Mouse (Mus musculus) MEL-GATA-1-ER (cell line): Measurements from ENCODE around the gene Krt83.
"Not testable (repeated sequence)": the region's sequence is repeated elsewhere in the genome, so short reads cannot be mapped to it uniquely, and the experiment has no call there.

Experiments used
- DNase-seq: peaks from one replicate; pipeline ENCODE4 v3.0.0-alpha.2; 2012; ENCODE audit warnings: low read depth; ENCODE audit errors: extremely low read depth

The Krt83 gene

GRCm38 (mm10) chr15:101491431-101491830, at the start of gene Krt83:
Gene Krt83 (minus strand): TSS chr15:101491512.
- no peak for DNase-seq

- DNase-seq: no peak
These were observed 47.2 kb upstream of the Krt83 start for GRCm38 (mm10) chr15:101538580-101538900.

- no peak for DNase-seq
These were observed 46.7 kb upstream of the Krt83 start for GRCm38 (mm10) chr15:101537864-101538579.

GRCm38 (mm10) chr15:101536054-101536850, 44.9 kb upstream of the Krt83 start:
- no peak for DNase-seq

GRCm38 (mm10) chr15:101532720-101533119, 41.4 kb upstream of the Krt83 start, which contains the start of gene Krt84:
Gene Krt84 (minus strand): TSS chr15:101532820.
- DNase-seq: no peak

- no peak for DNase-seq
These were observed 31.4 kb upstream of the Krt83 start for GRCm38 (mm10) chr15:101522556-101523232.

- DNase-seq: peak; percentile 21
These were observed 28.5 kb upstream of the Krt83 start for GRCm38 (mm10) chr15:101519792-101520191.

- DNase-seq: not testable (repeated sequence)
These were observed 25.8 kb upstream of the Krt83 start, which contains the start of gene Gm49425 for GRCm38 (mm10) chr15:101517161-101517560. Gene Gm49425 (minus strand): TSS chr15:101517261.

GRCm38 (mm10) chr15:101508247-101508646, 16.9 kb upstream of the Krt83 start:
- DNase-seq: no peak

GRCm38 (mm10) chr15:101506896-101507758, 15.8 kb upstream of the Krt83 start:
- no peak for DNase-seq

GRCm38 (mm10) chr15:101497181-101497580, 5.9 kb upstream of the Krt83 start:
- peak; percentile 4 for DNase-seq

GRCm38 (mm10) chr15:101495266-101495665, 4.0 kb upstream of the Krt83 start:
- DNase-seq: no peak

GRCm38 (mm10) chr15:101494203-101494602, 2.9 kb upstream of the Krt83 start:
- DNase-seq: no peak

GRCm38 (mm10) chr15:101493713-101494112, 2.4 kb upstream of the Krt83 start:
- DNase-seq: no peak

GRCm38 (mm10) chr15:101492718-101493117, 1.4 kb upstream of the Krt83 start:
- no peak for DNase-seq

- no peak for DNase-seq
These were observed 5.2 kb downstream of the Krt83 start for GRCm38 (mm10) chr15:101485911-101486635.

- DNase-seq: no peak
These were observed 6.4 kb downstream of the Krt83 start for GRCm38 (mm10) chr15:101484939-101485338.

- DNase-seq: no peak
These were observed 7.7 kb downstream of the Krt83 start for GRCm38 (mm10) chr15:101483646-101484045.

GRCm38 (mm10) chr15:101482056-101482455, 9.3 kb downstream of the Krt83 start:
- no peak for DNase-seq

- no peak for DNase-seq
These were observed 11.6 kb downstream of the Krt83 start for GRCm38 (mm10) chr15:101479666-101480060.
